ENCODE assay signal across 19 mouse cellular contexts in genomic region chr3:52406778-52407318, GRCm38 (mm10).
DNase-seq lines count a peak whose midpoint lies in the region; ATAC-seq lines count a peak whose summit lies in the region.
"Had no signal": no experiment of that assay in that cellular context is flagged by ENCODE, and none has a peak within 500 bp of the region (broad histone marks: within the 10 kb centered on the region; RNA-seq: fewer than 3 reads in every experiment).

No protein-coding gene starts in this region.

- H3K27ac ChIP-seq in heart, embryonic 12.5 days (ENCODE audit: poor library complexity, severe bottlenecking): peak overlapping the region; percentile 36; the same call in 1 of the 2 replicates
- no peak overlapping the region for H3K27ac ChIP-seq in limb, embryonic 13.5 days
- no peak overlapping the region for H3K27ac ChIP-seq in limb, embryonic 10.5 days
- H3K27ac ChIP-seq: embryonic facial prominence, embryonic 12.5 days; hindbrain, embryonic 13.5 days; kidney, embryonic 15.5 days had no signal

- intact Hi-C loops in heart, postnatal 10 days (cut with DNase I): no loop called here

- no peak overlapping the region for H3K4me2 ChIP-seq in heart, embryonic 12.5 days
- H3K4me2 ChIP-seq in limb, embryonic 13.5 days (replicated peaks): no peak overlapping the region
- H3K4me2 ChIP-seq: embryonic facial prominence, embryonic 12.5 days; hindbrain, embryonic 13.5 days; kidney, embryonic 15.5 days had no signal

- H3K36me3 ChIP-seq in heart, embryonic 12.5 days: no peaks in the 10 kb centered on the region
- no peaks in the 10 kb centered on the region for H3K36me3 ChIP-seq in limb, embryonic 13.5 days
- no peaks in the 10 kb centered on the region for H3K36me3 ChIP-seq in limb, embryonic 10.5 days
- H3K36me3 ChIP-seq: embryonic facial prominence, embryonic 12.5 days; hindbrain, embryonic 13.5 days; kidney, embryonic 15.5 days had no signal

- no peaks in the 10 kb centered on the region for H3K27me3 ChIP-seq in heart, embryonic 12.5 days (replicated peaks)
- H3K27me3 ChIP-seq in limb, embryonic 13.5 days: 0 out of 2 replicates have a peak, but pooled peaks cover 5% of the 10 kb centered on the region
- peaks cover 12% of the 10 kb centered on the region; the same call in 1 of the 2 replicates for H3K27me3 ChIP-seq in limb, embryonic 10.5 days (ENCODE audit: low read depth, poor library complexity, severe bottlenecking)
- H3K27me3 ChIP-seq: embryonic facial prominence, embryonic 12.5 days had no signal

- ATAC-seq in frontal cortex, adult (ENCODE audit: low TSS enrichment): 0 out of 2 replicates have a peak, but pooled peaks have one; percentile 31
- ATAC-seq in heart, embryonic 12.5 days (ENCODE audit: insufficient number of reproducible peaks, low FRiP score): no peak
- peak; percentile 19; the same call in 1 of the 2 replicates for ATAC-seq in limb, embryonic 13.5 days (ENCODE audit: low FRiP score, low read depth)
- ATAC-seq: CD4-positive, CD25-positive, alpha-beta regulatory T cell, adult 4 months; forebrain, embryonic 14.5 days had no signal

- no peaks in the 10 kb centered on the region for H3K9me3 ChIP-seq in heart, embryonic 12.5 days (replicated peaks)
- H3K9me3 ChIP-seq in limb, embryonic 13.5 days: no peaks in the 10 kb centered on the region
- H3K9me3 ChIP-seq in limb, embryonic 10.5 days (replicated peaks): no peaks in the 10 kb centered on the region
- H3K9me3 ChIP-seq: embryonic facial prominence, embryonic 12.5 days; hindbrain, embryonic 13.5 days; kidney, embryonic 15.5 days had no signal

- 42% methylated on average over 5 of the region's 5 CpGs for WGBS in heart, embryonic 12.5 days
- WGBS in limb, embryonic 13.5 days: 59% methylated on average over 5 of the region's 5 CpGs
- 78% methylated on average over 5 of the region's 5 CpGs for WGBS in limb, embryonic 10.5 days

- H3K9ac ChIP-seq in heart, embryonic 12.5 days: no peak overlapping the region
- H3K9ac ChIP-seq in limb, embryonic 13.5 days: no peak overlapping the region
- H3K9ac ChIP-seq: embryonic facial prominence, embryonic 12.5 days; hindbrain, embryonic 13.5 days; kidney, embryonic 15.5 days had no signal

- no peak overlapping the region for H3K4me3 ChIP-seq in heart, embryonic 12.5 days
- no peak overlapping the region for H3K4me3 ChIP-seq in limb, embryonic 13.5 days
- H3K4me3 ChIP-seq in limb, embryonic 10.5 days: no peak overlapping the region
- H3K4me3 ChIP-seq: embryonic facial prominence, embryonic 12.5 days; hindbrain, embryonic 13.5 days; kidney, embryonic 15.5 days had no signal

- no peak for DNase-seq in frontal cortex, postnatal 14 days (ENCODE audit: low spot score in 2 of 2)
- DNase-seq in heart, postnatal 10 days: no peak
- no peak for DNase-seq in limb, embryonic 10.5 days (ENCODE audit: low spot score)
- DNase-seq in skeletal muscle tissue, adult 2 months (ENCODE audit: low read depth, low spot score): peak; percentile 30
- DNase-seq in spleen, postnatal 4 days (ENCODE audit: low spot score in 2 of 2): no peak
- DNase-seq: cerebellum, adult 11-12 months; cerebellum, postnatal 10 days; kidney, adult 11 months; kidney, postnatal 36 days; lung, postnatal 4 days; midbrain, embryonic 14.5 days had no signal

- peaks cover 26% of the 10 kb centered on the region for H3K4me1 ChIP-seq in heart, embryonic 12.5 days (replicated peaks)
- peaks cover 10% of the 10 kb centered on the region for H3K4me1 ChIP-seq in limb, embryonic 13.5 days
- peaks cover 6% of the 10 kb centered on the region for H3K4me1 ChIP-seq in limb, embryonic 10.5 days
